Mouse (Mus musculus) cortical plate, adult 2 months (tissue): ENCODE measurements around the gene Smg1. TPM values are rescaled to one million over a fixed set of nuclear protein-coding genes. Genes with fewer than 3 reads are reported as not detected.

Experiments used
- H3K27ac ChIP-seq: fragments of 200-500 bp; 2 replicates; pipeline ENCODE4 v1.5.1; 2012; ENCODE audit warnings: low read length, control low read depth, inconsistent platforms; ENCODE audit not compliant: insufficient read depth
- H3K4me1 ChIP-seq: fragments of 200-500 bp; 2 replicates; pipeline ENCODE4 v1.6.1; 2011; ENCODE audit warnings: low read length; ENCODE audit not compliant: control insufficient read depth, insufficient read depth
- H3K4me3 ChIP-seq: fragments of 200-500 bp; 2 replicates; pipeline ENCODE4 v1.5.1; 2011; ENCODE audit warnings: mild to moderate bottlenecking, low read length, control low read depth; ENCODE audit not compliant: insufficient read depth
- CTCF ChIP-seq: fragments of 200-500 bp; IDR thresholded peaks from 2 replicates; pipeline ENCODE4 v1.5.1; 2011; ENCODE audit warnings: mild to moderate bottlenecking, control low read depth, low read length; ENCODE audit not compliant: insufficient read depth; ENCODE audit errors: extremely low read depth
- POLR2A ChIP-seq: fragments of 200-500 bp; IDR thresholded peaks from 2 replicates; pipeline ENCODE4 v1.6.1; 2011; ENCODE audit warnings: mild to moderate bottlenecking, low read length, control low read depth; ENCODE audit not compliant: insufficient read depth; ENCODE audit errors: extremely low read depth
- polyA plus RNA-seq: library from polyadenylated mRNA; depleted of rRNA; stranded (reverse); fragments of >200 nt; gene quantifications from 2 replicates; pipeline ENCODE4 v1.2.3, GENCODE M21; 2012

Gene Smg1
- polyA plus RNA-seq, 1 experiment: 54.6 TPM

DNA sequence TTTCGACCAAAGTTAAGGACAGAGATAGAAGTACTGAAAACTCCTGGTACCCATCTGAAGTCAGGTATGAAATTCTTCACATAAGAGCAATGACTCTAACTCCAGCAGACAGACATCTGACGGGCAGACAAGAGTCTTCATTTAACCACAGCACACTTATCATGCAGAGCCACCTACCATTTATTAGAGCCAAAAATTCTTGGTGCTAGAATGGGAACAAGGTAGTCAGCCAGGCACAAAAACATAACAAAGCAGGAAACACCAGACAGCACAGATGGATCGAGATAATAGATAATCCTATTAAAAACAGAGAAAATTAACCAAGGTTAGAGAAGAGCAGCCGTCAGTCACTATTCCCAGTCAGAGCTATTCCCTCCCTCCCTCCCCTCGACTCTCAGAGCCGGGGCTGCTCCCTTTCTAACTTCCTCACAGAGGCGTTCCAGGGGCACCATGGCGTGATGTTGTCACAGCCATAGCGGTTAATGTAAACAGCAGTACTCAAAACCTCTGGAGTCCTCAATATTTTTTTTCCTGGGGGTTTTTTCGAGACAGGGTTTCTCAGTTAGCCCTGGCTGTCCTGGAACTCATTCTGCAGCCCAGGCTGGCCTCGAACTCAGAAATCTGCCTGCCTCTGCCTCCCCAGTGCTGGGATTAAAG is 117.1 kb downstream of the Smg1 start:
- no peak overlapping the region for H3K4me3 ChIP-seq
- H3K4me1 ChIP-seq: peaks cover 6% of the 10 kb centered on the region
- no peak overlapping the region for H3K27ac ChIP-seq
- no peak for TF ChIP-seq CTCF
- TF ChIP-seq POLR2A: no peak

DNA sequence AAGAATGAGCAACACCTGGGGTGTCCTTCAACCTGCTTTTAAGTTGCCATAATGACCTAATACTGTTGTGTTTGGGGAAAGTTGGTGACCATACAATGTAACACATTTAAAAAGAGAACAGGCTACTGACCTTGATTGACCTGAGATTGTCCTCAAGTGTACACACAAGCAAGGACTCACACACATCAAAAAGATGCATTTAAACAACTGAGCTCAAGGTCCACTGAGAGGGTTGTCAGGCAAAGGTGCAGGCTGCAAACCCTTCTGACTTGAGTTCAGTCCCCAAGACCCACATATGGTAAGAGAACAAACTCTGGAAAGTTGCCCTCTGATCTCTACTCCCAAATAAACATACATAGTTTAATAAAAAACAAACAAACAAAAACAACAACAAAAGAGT is 117.7 kb downstream of the Smg1 start:
- Histone ChIP-seq H3K4me3 (no peak overlapping the region), H3K4me1 (peaks cover 6% of the 10 kb centered on the region), H3K27ac (no peak overlapping the region)
- no peak for TF ChIP-seq POLR2A
- TF ChIP-seq CTCF: no peak

DNA sequence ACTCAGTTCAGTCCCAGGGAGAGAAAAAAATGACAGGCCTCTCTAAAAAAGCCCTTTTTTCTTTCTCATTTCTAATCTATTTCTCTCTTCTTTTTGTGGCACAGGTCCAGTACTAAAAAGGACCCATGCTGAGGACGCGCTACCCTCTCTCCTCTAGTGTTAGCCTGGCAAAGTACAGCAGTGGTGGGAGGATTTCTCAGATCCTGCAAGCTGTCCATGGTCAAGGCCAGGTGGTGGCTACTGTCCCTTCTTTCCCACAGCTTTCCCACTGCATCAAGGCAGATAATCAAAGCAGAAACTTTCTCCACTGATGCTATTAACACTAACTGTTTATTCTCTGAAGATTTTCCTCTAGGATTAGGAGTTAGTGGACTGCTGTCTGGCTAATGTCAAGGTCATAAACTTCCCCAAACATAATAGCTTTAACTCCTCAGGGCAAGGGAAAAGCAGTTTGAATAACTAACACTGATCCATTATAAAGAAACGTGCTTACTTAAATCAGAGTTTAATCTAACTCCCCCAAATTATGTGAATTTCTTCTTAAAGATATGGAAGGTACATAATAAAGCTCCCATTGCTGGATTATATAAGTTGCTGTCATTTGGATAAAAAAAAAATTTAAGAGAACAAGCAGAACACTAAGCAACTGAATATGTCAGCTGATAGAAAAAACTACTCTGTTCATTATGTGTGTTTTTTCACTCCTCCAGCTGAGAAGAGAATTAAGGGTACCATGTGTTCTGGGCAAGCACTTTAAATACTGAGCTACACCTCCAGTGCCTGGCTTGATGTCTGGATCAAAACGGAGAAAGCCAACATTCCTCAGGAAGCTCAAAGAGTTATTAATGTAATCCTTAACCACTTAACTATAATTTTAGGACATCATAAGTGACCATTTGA is 119.7 kb downstream of the Smg1 start:
- Histone ChIP-seq H3K4me3 (no peak overlapping the region), H3K27ac (peak overlapping the region; percentile 62; the same call in 1 of the 2 replicates), H3K4me1 (peaks cover 6% of the 10 kb centered on the region)
- TF ChIP-seq POLR2A (no peak), CTCF (no peak)

DNA sequence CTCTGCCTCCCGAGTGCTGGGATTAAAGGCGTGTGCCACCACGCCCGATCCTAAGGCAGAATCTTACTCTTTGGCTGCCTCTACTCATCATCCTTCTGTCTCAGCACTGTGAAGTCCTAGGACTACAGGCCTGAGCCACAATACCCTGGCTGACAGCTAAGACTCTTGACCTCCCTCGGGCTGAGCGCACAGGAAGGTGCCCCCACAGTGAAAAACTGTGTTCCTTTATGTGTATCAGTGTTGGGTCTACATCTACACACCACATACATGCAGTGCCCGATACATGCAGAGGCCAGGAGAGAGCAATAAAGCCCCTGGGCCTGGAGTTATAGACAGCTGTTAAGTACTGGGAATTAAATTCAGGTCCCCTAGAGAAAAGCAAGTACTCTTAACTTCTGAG is 121.2 kb downstream of the Smg1 start:
- no peak overlapping the region for H3K27ac ChIP-seq
- H3K4me1 ChIP-seq: peaks cover 6% of the 10 kb centered on the region
- TF ChIP-seq CTCF (no peak), POLR2A (no peak)
- no peak overlapping the region for H3K4me3 ChIP-seq

DNA sequence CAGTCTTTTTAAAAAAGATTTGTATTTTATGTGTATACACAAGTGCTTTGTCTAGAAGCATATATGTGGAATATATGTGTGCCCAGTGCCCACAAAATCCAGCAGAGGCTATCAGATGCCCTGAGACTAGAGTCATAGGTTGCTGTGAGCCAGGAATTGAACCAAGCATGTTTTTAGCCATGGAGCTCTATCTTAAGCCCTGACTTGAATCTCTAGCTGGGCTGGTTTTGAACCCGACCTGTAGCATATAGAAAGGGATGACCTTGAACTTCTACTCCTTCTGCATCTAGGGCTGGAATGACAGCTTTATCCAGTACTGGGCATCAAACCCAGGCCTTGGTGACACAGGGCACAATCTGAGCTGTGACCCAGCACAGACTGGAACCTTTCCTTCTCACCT is 122.8 kb downstream of the Smg1 start:
- Histone ChIP-seq H3K4me1 (peaks cover 4% of the 10 kb centered on the region), H3K27ac (no peak overlapping the region), H3K4me3 (no peak overlapping the region)
- TF ChIP-seq POLR2A: no peak
- no peak for TF ChIP-seq CTCF

DNA sequence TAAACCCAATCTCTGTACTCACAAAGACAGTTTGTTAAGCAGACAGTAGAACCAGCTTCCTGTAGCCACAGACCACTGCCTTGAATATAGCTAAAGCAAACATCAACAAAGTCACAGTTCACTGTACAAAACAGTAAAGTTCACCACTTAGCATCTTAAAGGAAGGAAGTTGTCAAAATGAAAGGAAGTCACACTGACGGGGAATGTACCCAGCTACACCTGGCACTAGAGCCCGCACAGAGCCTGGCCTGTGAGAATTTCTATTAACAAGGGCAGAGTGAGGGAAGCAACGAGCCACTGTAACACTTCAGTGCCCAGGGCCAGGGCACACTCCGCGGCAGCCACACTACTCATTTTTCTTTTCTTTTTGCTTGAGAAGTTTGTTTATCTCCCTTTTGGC is 123.5 kb downstream of the Smg1 start:
- H3K4me1 ChIP-seq: peaks cover 4% of the 10 kb centered on the region
- no peak overlapping the region for H3K27ac ChIP-seq
- H3K4me3 ChIP-seq: no peak overlapping the region
- TF ChIP-seq CTCF: no peak
- TF ChIP-seq POLR2A: no peak

DNA sequence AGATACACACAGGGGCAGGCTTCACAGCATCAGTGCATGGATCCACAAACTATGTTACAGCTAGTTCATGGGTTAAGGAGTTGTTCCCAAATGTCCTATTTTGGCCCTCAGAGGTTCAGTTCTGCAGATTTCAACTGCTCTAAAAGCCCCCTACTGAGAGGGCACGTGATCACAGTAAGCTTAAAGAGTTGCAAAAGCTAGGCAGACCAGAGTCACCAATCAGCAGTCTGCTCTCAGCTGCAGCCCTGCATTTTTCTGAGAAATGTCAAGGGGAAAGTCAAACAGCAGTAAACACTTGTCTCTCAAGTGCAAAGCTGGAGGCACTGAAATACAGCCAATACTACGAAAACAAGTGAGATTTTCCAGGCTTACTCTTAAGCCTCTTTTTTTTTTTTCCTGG is 124.3 kb downstream of the Smg1 start:
- H3K27ac ChIP-seq: no peak overlapping the region
- TF ChIP-seq CTCF: no peak
- H3K4me3 ChIP-seq: no peak overlapping the region
- H3K4me1 ChIP-seq: peaks cover 3% of the 10 kb centered on the region; the same call in 1 of the 2 replicates

DNA sequence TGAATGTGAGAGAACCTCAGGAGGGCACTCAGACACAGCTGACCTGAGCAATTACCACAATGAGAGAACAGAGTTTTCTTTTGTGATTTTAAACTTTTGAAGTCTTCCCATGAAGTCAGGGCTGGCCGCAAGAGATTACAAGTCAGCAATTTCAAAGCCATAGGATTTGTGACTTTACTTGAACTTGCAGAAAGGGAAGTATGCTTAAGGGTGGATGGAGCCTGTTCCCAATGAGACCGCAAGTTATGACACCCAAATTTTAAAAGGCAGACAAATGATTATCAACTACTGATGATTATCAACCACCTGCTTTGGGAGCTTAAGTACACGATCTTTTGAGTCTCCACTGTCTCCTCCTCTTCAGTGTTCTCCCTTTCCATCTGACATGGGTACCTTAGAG is 125.0 kb downstream of the Smg1 start:
- TF ChIP-seq POLR2A (no peak), CTCF (no peak)
- Histone ChIP-seq H3K4me1 (peaks cover 4% of the 10 kb centered on the region; the same call in 1 of the 2 replicates), H3K4me3 (no peak overlapping the region), H3K27ac (no peak overlapping the region)

DNA sequence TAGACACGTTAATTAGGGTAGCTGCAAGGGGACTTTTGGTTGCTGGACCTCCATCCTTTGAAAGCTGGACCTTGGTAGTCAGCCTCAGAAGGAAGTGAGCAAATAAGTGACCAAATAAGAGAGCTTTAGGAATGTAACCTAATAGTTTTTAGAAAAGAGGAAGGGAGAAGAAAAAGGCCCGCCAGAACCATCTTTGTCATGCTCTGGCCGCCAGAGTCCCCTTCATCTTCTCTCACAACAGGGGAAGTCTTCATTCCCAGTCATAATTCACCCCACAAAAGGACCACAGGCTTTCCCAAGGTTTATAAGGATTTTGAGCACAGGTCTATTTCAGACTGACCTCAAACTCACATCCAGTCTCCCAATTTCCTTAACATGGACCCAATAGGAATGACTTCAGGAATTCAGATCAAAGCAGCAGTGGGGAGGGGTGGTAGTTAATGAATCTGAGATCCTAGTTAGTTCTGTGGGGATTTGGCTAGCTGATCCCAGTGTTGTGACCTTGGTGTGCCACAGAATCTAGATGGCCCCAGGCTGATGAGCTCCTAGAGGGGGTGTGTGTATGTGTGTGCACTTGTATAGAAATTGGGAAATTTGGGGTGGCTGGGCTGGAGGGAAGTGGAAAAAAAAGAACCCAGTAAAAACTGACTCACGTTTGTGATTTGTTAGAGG is 125.8 kb downstream of the Smg1 start:
- no peak overlapping the region for H3K4me3 ChIP-seq
- TF ChIP-seq POLR2A (no peak), CTCF (no peak)
- H3K27ac ChIP-seq: no peak overlapping the region
- H3K4me1 ChIP-seq: peaks cover 4% of the 10 kb centered on the region; the same call in 1 of the 2 replicates
